Mouse (Mus musculus): Measurements from ENCODE around the gene Pik3r2. TPM values are rescaled to one million over a fixed set of nuclear protein-coding genes. Genes with fewer than 3 reads are reported as not detected.

The Pik3r2 gene
- total RNA-seq, 2 experiments from 2014 or later: 4.6 to 14.9 TPM

DNA sequence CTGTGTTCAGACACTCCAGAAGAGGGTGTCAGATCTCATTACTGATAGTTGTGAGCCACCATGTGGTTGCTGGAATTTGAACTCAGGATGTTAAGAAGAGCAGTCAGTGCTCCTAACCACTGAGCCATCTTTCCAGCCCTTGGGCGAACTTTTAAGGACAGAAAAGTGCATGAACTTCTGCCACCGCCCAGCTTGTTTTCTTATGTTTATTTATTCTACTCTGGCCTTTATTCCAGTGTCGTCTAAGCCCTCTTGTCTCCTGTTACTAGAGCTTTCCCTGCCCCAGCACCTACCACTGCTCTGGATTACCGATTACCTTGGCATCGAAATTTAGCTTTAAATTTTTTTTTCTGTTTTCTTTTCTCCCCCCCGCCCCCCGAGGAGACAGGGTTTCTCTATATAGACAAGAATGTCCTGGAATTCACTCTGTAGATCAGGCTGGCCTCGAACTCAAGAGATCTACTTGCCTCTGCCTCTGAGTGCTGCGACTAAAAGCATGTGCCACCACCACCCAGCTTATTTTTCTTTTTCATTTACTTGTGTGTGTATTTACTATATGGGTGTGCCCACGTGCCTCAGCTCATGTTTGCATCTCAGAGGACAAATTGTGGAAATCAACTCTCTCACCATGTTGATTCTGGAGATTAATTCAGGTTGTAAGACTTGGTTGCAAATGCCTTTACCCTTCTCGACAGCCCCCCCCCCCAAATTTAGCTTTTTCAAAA is 26.4 kb upstream of the Pik3r2 start:
- ATAC-seq (ENCODE audit: poor library complexity, severe bottlenecking): no peak

GRCm38 (mm10) chr8:70801830-70802229 is 25.3 kb upstream of the Pik3r2 start:
- ATAC-seq (ENCODE audit: poor library complexity, severe bottlenecking): no peak

GRCm38 (mm10) chr8:70801156-70801555 is 24.6 kb upstream of the Pik3r2 start:
- ATAC-seq (ENCODE audit: poor library complexity, severe bottlenecking): no peak

- no peak for ATAC-seq (ENCODE audit: poor library complexity, severe bottlenecking)
Measured at GRCm38 (mm10) chr8:70800648-70801047, 24.1 kb upstream of the Pik3r2 start.

- no peak for ATAC-seq (ENCODE audit: poor library complexity, severe bottlenecking)
Measured at GRCm38 (mm10) chr8:70798281-70798680, 21.8 kb upstream of the Pik3r2 start.

DNA sequence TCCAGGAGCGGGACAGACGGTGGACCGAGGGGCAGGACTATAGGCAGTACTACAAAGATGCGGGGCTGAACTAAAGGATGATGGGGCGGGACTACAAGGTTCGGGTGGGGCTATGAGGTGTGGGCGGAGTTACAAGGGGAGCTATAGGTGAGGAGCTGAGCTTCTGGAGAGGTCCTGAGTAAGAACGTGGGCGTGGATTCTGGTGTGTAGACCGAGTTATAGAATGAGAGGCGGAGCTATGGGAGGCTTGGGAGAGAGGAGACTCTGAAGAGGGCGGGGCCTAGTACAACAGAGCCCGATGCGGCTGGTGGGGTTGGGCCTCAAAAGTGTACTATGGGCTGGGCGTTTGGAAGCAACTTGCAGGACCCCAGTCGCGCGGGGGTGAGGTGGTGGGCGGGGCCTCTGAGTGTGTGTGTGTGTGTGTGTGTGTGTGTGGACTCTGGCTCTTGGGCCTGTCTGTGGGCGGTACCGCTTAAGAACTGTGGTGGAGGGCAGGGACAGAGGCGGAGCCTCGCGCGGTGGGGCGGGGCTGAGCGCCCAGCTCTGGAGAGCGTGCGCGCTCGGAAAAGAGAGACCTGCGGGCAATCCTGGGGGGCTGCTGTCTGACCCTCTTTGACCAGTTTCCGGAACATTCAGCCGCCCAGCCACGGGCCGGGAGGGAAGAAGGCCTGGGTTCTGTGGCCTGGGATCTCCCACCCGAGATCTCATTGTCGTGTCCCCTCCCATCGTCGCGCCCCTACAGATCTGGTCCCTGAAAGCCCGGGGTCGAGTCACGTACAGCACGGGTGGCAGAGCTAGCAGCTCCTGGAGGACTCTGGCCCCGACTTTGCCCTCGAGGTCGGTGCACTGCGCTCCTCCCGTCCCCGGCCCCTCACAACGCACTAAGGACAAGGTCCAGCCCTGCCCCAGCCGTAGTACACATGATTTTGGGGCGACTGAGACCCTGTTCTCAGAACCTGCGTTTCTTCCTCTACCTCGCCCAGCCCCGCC is 20.9 kb upstream of the Pik3r2 start:
- peak; percentile 53 for ATAC-seq (ENCODE audit: poor library complexity, severe bottlenecking)

DNA sequence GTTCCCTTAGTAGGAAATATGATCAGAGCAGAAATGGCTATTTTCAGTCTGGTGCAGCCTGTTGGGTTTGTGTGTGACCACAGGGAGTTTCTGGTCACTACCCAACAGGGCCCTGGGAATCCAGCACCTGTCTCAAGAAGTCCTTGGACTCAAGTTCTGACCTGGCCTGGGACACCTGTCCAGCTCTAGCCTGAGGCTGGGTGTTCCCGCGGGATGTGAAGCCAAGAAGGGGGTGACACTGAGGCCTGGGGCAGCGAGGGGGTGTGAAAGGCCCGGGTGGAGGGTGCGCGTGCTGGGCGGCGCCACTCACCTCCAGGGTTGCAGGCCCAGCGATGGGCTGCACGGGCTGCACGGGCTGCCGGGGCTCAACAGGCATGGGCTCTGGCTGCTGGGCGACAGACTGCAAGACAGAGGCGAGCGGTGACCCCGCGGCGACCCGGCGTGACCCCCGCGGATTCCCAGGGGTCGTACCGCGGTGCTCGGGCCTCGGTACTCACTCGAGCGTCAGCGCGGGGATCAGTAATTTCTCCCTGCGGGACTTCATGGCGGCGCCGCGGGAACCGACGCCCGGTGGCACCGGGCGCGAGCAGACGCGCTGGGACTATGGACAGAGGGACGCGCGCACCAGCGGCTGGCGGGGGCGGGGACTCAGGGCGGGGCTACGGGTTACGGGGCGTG is 20.0 kb upstream of the Pik3r2 start:
- no peak for ATAC-seq (ENCODE audit: poor library complexity, severe bottlenecking)

DNA sequence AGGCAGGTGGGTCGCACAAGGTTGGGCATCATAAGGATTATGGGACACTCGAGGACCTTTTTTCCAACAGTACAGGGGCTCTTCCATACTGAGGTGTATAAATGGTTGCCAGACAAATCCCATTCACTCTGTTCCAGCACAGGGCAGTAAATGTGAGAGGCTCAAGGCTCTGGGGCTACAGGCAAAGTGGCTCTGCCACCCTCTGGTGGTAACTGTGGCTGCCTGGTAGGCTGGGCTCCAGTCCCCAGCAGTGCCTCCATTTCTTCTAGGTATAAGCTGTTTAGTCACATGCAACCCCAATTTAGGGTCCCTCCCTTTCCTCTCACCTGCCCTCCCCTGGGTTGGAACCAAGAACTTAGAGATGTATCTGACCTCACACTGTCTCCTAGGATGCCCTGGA is 18.9 kb upstream of the Pik3r2 start:
- ATAC-seq (ENCODE audit: poor library complexity, severe bottlenecking): no peak

- ATAC-seq (ENCODE audit: poor library complexity, severe bottlenecking): no peak
Measured at GRCm38 (mm10) chr8:70794215-70794614, 17.7 kb upstream of the Pik3r2 start.

GRCm38 (mm10) chr8:70792700-70793099 is 16.2 kb upstream of the Pik3r2 start:
- ATAC-seq (ENCODE audit: poor library complexity, severe bottlenecking): peak; percentile 21

- ATAC-seq (ENCODE audit: poor library complexity, severe bottlenecking): peak; percentile 75
Measured at GRCm38 (mm10) chr8:70791975-70792691, 15.6 kb upstream of the Pik3r2 start.

DNA sequence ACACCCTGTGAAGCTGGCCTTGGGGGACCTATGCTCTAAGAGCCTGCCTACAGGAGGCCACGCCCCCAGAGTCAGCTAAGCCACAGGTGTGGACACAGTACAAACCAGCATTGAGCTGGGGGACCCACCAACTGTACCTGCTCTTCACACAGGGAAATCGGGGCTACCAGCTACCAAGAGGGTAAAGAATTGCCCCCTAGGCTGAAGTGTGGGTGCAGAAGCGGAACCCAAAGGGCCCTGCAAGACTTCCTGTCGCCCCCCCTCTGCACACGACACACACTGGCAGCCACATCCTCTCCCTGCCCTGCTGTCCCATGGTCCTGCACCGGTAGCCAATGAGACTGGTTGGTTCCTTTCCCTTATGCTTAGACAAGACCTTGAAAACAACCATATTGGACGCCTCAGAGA is 14.8 kb upstream of the Pik3r2 start:
- ATAC-seq (ENCODE audit: poor library complexity, severe bottlenecking): peak; percentile 72

DNA sequence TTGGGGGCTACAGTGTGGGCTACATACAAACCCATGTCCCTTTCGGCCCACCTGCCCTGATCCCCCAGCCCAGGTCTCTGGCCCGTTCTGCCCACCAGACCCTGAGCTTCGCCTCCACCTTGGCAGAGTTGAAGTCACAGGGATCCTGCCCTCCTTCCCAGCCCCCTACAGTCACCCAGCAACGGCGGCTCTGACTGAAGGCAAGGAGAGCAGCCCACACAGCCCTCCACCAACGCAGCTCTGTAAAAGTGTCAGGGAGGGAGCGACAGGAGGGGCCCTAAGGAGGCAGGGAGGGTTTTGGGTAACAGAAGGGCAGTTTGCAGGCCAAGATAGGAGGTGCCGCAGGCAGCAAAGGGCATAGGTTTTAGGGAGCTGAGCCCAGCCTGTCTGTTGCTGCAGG is 14.3 kb upstream of the Pik3r2 start:
- ATAC-seq (ENCODE audit: poor library complexity, severe bottlenecking): no peak

GRCm38 (mm10) chr8:70789046-70789445 is 12.5 kb upstream of the Pik3r2 start:
- ATAC-seq (ENCODE audit: poor library complexity, severe bottlenecking): no peak

DNA sequence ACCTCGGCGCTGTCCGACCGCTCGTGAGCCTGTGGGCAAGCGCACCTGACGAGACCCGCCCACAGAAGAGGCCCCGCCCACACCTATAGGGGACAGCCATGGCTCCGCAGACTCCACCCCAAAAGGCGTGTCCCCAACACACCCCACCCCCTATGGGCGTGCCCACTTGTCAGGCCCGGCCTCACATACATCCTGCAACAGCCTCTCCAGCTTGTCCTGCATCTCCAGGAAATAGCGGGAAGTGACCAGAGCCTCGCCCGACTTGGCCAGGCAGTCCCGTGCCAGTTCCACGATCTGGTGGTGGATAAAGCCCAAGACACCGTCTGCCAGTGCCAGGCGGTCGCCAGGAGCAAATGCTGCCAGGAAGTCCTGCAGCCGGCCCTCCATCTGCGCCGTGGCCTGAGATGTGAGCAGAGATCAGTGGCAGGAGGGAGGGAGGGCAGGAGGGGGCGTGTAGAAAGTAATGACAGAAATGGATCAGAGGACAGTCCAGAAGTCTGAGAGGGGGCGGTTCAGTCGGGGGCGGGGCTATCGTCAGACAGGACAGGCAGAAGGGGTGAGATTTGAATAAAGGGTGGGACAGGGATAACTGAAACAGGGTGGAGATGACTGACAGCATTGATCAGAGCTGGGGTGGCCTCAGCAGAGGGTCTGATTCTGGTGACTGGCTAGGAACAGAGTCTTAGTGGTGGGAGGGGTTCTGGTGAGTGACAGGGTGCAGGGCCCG is 11.6 kb upstream of the Pik3r2 start:
- no peak for ATAC-seq (ENCODE audit: poor library complexity, severe bottlenecking)

GRCm38 (mm10) chr8:70787051-70787445 is 10.5 kb upstream of the Pik3r2 start:
- no peak for ATAC-seq (ENCODE audit: poor library complexity, severe bottlenecking)

DNA sequence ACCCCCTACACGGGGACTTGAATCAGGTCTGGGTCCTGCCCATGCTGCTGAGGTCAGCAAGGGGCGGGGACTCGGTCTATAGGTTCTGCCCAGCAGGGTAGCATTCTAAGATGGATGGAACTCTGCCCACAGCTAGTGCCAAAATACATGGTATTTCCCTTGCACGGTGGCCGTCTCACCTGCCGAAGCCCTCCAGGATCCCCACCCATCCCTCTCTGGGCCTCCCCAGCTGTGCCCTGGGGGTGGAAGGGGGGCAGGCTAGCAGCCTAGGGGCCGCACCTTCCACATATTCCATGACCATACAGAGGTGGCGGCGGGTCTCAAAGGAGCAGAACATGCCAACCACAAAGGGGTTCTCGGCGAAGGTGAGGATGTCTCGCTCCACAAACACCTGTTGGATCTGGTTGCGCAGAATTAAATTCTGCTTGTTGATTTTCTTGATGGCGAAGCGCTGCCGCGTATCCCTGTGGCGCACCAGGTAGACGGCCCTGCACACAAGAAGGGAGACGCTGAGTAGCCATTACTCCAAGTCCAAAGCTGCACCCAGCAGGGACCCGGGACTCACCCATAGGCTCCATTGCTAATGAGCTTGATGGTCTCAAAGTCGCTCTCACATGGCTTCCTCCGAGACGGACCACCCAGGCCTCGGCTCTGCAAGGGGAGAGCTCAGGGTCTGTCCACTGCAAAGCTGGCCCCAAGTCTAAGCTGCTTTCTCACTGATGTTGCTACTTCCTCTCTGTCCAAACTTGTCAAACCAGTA is 10.0 kb upstream of the Pik3r2 start:
- ATAC-seq (ENCODE audit: poor library complexity, severe bottlenecking): no peak

- ATAC-seq (ENCODE audit: poor library complexity, severe bottlenecking): no peak
Measured at GRCm38 (mm10) chr8:70780093-70780492, 3.6 kb upstream of the Pik3r2 start.

DNA sequence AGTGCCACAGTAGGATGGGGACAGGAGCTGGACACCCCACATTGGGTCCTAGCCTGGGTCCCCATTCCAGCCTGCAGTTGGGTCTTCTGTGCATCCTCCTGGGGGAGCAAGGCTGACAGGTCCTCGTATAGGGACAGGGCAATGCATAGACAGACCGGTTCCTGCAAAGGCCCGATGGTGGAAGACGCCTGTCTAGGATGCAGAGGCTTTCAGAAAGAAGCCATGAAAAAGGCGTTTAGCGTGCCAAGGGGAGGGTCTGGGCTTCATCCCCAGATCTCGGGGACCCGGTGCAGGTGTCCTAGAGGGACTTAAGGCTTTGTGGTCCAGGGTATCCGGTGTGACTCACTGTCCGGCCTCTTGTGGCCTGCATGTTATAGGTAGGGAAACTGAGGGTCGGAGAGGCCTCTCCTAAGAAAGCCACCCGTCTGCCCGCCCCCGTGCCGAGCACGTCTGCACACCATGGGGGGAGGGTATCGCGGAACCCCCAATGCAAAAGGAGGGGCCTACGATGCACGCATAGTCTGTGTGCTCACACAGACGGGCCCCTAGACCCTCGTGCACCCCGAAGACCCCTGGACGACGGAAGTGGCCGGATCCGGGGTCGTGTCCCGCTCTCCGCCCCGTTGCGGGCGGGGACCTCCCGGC is 540 bp downstream of the Pik3r2 start:
- ATAC-seq (ENCODE audit: poor library complexity, severe bottlenecking): no peak

Data from megakaryocyte, adult 5-6 weeks (primary cell).